Mouse (Mus musculus) retina, postnatal 7 days (tissue): ENCODE measurements around the gene Eps8l2.
A peak's percentile ranks its signal among the peaks of the same experiment; 100 is the strongest.

ENCODE experiments used
- DNase-seq: peaks from one replicate; pipeline ENCODE4 v3.0.0-alpha.2; 2012; ENCODE audit warnings: low read depth, low spot score

Eps8l2 gene

DNA sequence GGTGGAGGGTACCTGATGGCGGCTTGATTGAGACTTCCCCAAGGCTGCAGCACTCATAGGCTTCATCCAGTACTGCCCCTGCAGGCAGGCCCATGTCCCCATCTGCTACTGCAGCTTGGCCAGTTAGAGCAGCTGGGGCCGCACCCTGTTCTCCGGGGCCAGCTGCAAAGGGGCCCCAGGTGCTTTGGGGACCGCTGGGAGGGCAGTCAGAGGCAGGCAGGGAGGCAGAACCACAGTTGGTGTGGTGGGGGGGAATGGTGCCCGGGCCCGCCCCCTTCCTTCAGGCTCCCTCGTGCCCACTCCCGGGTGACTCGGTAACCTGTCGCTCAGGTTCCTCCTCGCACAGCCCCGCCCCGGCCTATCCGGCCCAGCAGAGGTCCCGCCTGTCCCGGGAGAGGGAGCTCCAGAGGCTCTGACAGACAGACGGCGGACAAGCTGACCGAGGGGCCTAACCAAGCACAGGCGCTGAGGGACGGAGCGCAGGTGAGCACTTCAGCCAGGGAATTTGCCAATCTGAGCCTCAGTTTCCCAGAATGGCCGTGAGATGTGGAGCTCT lies at the start of gene Eps8l2:
Eps8l2 (plus strand) TSS at position 305 of the 556 bp plus-strand sequence.
- DNase-seq: no peak

DNA sequence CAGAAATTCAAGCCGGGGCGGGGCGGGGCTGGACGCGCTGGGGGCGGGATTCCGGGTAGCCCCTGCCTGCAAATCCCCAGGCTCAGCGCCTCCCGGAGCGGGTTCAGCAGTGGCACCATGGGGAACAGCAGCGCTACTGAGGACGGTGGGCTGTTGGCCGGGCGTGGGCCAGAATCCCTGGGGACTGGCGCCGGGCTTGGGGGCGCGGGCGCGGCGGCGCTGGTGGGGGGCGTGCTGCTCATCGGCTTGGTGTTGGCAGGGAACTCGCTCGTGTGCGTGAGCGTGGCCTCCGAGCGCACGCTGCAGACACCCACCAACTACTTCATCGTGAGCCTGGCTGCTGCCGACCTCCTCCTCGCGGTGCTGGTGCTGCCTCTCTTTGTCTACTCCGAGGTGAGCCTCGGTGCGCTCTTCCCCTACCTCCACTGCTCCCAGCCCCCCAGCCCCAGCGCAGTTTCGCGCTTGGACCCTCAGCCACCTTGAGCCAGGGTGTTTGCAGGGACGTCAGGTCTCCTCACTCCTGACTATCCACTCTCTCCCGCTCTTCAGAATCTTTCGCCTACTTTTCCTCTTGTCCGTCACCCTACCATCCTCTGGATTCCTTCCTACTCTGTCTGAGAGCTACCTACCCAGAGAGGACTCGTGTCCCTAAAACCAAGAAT lies 46.6 kb upstream of the Eps8l2 start, which contains the start of gene Drd4:
Drd4 (plus strand) TSS at position 86 of the 662 bp plus-strand sequence.
- no peak for DNase-seq

DNA sequence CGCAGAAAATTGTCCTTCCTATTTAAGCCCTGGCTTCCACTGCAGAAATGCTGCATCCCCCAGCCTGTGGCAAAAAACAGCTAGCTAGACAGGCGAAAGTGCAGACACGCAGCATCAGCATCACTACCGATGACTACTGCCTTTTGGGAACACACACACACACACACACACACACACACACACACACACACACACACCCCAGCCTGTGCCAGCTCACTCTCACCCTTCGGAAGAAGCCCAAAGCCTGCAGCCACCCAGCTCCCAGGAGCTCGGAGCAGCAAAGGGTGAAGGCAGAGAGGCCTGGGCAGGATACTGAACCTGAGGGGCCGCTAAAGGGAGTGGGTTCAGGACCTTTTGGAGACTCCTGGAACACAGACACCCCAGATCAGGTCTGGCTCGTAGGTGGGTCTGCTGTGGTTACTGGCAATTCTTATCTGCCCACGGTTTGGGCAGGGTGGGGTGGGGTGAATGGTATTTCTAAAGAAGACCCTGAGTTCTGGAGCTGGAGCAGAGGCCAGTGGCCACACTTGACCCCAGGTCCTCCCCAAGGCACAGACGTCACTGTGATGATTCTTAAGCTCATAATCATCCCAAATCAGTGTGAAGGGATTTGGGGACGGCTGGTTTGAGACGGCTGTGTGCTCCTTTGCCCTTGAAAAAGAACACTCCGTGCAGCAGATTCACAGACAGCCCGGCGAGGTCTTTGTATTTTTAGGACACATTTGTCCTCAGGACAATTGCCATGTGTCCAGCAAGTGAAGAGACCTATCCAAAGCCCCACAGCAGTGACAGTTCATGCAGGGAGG lies 45.9 kb upstream of the Eps8l2 start:
- no peak for DNase-seq

DNA sequence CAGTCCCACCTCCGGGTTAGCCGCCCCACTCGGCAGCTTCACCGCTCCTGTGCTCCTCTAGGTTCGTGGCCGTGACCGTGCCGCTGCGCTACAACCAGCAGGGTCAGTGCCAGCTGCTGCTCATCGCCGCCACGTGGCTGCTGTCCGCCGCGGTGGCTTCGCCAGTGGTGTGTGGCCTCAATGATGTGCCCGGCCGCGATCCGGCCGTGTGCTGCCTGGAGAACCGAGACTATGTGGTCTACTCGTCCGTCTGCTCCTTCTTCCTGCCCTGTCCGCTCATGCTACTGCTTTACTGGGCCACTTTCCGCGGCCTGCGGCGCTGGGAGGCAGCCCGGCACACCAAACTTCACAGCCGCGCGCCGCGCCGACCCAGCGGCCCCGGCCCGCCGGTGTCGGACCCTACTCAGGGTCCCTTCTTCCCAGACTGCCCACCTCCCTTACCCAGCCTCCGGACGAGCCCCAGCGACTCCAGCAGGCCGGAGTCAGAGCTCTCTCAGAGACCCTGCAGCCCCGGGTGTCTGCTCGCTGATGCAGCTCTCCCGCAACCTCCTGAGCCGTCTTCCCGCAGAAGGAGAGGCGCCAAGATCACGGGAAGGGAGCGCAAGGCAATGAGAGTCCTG lies 44.7 kb upstream of the Eps8l2 start:
- DNase-seq: no peak

DNA sequence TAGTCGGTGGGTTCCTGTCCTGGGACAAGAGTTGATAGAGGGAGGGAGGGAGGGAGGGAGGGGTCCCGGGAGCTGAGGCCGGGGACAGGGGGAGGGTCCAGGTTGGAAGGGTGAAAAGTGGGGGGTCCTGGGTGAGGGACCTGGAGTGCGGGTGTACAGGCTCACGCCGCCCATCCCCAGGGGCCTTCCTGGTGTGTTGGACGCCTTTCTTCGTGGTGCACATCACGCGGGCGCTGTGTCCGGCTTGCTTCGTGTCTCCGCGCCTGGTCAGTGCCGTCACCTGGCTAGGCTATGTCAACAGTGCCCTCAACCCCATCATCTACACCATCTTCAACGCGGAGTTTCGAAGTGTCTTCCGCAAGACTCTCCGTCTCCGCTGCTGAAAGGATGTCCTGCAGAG lies 44.2 kb upstream of the Eps8l2 start:
- DNase-seq: no peak

DNA sequence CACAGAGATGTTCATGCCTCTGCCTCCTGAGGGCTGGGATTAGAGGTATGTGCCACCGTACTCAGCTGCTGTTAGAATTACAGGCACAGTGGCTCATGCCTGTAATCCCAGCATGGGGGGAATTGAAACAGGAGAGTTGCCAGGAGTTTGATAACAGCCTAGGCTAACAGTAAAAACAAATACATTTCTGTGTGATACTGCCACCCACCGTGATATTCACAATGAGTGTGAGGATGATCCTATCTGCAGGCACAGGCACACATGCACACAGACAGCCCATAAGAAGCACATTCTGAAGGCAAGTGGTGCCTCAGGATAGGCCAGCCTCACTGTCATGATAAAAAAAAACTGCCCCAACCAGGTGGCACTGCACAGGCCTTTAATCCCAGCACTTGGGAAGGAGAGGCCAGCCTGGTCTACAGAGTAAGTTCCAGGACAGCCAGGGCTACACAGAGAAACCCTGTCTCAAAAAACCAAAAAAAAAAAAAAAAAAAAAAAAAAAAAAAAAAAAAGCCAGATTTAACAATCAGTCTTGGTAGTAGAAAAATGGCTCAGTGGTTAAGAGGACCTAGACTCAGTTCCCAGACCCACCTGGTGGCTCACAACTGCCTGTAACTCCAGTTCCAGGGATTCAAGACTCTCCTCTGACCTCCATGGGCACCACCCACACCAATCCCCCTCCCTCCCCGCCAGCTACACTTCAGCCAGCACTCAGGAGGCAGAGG lies 40.6 kb upstream of the Eps8l2 start:
- DNase-seq: no peak

DNA sequence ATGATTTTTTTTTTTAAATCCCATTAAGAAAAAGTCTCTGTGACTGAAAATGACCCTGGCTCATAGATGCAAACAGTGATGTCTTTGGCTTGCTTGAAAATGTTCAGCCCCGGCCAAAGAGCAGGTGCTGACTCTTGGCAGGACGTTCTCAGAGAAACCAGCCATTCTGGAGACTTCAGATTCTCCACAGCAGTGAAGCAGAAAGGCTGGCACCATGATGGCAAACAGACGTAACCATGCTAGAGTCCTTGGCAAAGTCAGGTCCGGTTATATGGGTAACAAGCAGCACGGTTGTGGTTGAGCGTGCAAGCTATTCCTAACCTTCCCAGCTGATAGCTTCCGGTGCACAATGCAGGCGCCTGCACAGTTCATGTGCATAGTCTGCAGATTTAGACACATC lies 39.5 kb upstream of the Eps8l2 start:
- DNase-seq: no peak

DNA sequence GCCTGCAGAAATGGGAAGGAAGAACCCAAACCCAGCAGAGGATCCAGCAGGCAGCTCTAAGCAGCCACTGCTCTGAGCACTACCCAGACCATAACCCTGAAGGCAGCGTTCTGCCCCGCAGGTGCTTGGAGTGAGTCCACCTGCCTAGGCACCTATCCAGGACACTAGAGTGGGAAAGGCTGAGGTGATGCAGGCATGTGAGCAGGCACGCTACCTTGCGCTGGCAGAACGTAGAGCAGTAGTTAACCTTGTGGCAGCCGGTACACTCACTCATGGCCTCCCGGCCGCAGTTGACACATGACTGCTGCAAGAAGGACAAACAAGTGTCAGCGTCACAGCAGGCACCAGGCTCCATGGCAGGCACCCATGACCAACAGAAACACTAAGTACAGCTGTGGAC lies 37.3 kb upstream of the Eps8l2 start:
- no peak for DNase-seq

DNA sequence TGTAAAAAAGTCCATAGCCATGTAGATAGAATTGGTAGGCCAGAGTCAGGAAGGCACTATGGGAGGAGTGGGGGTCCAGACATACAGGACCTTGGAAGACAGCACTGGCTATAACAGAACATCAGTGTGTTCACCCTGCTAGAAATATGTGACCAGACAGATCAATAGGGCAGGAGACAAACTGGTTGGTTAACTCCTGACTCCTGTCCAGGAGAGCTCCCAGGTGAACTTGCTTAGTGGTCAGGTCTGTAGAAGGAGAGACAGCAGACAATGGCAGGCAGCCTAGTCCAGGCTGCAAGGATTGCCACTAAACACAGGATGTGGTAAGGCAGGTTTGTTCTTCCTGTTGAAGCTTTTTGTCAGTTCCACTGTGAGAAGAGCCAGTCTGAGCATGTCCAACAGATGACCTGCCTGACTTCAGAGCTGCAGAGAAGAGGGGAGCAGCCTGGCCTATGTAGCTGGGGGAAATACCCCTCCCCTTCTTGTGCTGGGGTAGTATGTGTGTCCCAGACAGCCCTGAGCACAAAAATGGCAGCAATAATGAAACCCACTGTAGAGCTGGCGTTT lies 35.9 kb upstream of the Eps8l2 start:
- DNase-seq: no peak

DNA sequence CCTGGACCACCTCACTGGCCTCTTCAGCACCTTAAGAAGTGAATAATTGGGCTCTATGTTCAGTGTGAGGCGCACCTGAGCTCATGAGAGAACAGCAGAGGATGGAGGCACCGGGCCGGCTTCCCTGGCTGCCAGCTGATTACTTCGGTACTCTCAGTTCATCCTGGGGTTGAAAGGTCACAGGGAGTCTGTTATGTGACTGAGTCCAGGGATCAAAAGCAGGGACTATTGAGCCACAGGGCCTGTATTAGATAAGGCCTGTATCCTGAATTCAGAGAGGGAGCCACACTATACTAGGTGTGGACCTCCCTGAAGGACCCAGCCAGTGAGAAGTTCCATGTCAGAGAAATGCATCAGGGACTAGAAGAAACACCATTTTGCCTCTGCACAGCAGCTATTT lies 34.1 kb upstream of the Eps8l2 start:
- no peak for DNase-seq

DNA sequence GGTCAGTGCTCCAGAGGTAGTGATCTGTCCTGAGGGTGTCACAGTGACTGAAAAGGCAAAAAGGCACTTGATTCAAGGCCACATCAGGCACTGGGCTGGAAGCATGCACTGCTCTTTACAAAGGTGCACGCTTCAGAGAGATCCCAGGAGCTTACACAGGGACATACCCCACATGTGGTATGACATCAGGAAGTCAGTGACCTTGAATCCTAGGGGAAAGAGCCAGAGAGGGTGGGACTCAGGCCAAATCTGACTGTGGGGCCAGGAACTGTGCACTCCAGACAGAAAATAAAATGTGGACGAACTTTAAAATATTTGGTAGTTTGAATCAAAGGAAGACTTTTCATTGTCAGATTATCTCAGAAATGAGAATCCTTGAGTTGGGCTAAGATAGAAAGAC lies 24.3 kb upstream of the Eps8l2 start:
- DNase-seq: no peak

DNA sequence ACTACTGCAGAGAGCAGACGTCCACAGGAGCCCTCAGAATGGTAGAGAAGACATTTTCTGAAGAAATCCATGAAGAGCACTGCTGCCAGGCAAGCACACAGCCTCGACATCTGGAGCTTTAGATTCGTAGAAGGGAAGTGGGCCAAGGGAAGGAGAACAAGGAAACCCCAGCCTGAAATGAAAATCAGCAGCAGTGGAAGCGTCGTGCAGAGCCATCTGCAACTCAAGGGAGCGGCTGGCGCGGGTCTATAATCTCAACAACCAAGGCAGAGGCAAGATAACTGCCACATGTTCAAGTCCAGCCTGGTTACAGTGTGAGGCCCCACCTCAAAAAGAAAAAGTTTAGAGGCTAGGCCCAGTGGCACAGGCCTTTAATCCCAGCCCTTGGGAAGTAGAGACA lies 23.6 kb upstream of the Eps8l2 start:
- no peak for DNase-seq

DNA sequence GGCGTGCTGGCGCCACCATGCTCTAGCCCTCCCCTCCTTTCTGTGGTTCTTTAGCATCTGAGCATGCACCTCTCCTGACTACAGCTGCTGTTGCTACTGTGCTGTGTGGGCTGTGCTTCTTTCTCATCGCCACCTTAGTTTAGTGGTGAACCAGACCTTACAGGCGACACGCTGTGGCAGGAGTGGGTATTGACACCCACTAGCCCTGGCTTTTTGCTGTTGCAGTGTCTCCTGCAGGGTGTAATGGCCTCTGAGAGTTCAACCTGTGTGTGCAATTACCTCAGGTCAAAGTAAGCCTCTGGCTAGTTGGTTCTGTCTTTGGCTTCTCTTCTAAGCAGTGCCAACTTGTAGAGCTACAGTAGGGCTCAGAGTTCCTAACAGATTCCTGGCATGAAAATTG lies 22.7 kb upstream of the Eps8l2 start:
- DNase-seq: no peak

DNA sequence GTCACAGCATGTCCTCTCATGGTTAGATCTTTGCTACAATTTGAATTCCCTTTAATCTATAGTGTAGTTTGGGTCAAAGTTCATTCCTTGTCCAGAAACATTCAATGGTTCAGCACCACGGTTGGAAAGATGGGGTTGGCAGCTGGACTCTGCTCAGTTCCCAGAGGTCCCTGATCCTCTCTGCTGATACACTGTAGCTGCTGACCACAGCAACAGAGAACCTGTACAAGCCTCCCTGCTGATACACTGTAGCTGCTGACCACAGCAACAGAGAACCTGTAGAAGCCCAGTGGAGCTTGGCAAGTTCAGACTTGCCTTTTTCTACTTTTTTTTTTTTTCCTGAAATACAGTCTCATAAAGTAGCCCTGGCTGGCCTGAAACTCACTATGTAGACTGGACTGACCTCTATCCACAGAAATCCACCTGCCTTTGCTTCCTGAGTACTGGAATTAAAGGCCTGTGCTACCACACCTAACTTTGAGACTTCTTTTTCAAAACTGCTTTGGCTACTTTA lies 21.0 kb upstream of the Eps8l2 start:
- no peak for DNase-seq

DNA sequence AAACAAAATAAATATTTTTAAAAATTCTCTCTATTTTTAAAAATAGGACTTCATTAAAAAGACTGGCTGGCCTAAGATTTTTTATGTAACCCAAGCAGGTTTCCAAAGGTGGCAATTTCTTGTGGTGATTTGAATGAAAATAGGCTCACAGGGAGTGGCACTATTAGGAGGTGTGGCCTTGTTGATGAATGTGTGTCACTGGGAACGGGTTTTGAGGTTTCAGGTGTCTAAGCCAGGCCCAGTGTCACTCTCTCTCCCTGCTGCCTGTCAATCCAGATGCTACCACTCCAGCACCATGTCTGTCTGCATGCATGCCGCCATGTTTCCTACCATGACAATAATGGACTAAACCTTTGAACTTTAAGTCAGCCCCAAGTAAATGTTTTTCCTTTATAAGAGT lies 19.2 kb upstream of the Eps8l2 start:
- no peak for DNase-seq

DNA sequence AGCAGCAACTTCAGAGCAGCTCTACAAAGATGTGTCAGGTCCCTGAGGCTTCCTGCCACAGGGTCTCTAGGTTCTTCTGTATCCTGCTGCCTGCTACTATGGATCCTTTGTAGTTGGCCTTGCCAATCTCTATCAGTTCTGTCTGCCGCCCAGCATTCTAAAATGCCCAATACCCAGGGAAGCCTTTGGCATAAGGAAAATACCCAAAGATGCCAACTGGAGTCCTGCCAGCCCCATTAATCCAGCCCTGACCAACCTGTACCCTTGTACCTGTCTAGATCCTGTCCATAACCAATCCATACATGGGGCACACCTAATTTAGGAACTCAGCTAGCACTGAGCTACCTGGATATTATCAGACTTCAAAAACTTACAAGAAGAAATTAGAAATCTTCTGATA lies 14.0 kb upstream of the Eps8l2 start:
- no peak for DNase-seq

DNA sequence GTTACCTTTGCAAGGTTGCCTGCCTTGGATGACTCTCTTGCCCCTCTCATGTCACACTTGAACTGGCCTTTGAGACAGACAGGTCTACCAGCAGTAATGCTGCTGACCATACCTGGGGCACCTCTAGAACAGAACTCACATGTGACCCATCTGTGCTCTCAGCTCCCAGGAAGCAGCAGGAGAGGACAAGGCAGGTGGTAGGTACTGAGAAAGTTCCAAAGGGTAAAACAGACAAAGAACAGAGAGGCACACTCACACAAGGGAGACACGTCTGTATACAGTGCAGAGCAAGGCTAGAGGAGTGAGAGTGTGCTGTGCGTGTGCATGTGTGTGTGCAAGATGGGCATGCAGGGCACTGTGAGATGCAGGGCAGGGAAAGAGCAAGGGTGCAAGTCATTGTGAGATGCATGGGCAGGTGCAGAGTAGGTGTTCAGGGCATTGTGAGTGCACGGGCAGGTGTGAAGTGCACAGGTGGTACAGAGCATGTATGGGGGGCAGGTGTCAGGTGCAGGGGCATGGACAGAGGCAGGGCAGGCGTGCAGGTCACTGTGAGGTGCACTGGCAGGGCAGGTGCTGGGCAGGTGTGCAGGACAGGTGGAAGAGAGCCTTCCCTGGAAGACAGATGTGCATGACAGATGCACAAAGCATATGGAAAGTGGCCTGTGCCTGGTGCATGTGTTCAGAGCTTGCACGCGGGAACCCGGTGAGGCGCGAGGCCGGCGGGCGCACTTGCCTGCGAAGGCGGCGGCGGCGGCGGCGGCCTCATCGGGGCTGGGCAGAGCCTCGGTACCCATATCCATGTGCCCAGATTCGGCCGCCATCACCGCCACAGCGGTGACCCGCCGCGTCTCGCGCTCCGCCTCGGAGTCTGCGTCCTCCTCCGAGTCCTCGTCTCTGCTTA lies 11.9 kb upstream of the Eps8l2 start:
- DNase-seq: peak; percentile 13

DNA sequence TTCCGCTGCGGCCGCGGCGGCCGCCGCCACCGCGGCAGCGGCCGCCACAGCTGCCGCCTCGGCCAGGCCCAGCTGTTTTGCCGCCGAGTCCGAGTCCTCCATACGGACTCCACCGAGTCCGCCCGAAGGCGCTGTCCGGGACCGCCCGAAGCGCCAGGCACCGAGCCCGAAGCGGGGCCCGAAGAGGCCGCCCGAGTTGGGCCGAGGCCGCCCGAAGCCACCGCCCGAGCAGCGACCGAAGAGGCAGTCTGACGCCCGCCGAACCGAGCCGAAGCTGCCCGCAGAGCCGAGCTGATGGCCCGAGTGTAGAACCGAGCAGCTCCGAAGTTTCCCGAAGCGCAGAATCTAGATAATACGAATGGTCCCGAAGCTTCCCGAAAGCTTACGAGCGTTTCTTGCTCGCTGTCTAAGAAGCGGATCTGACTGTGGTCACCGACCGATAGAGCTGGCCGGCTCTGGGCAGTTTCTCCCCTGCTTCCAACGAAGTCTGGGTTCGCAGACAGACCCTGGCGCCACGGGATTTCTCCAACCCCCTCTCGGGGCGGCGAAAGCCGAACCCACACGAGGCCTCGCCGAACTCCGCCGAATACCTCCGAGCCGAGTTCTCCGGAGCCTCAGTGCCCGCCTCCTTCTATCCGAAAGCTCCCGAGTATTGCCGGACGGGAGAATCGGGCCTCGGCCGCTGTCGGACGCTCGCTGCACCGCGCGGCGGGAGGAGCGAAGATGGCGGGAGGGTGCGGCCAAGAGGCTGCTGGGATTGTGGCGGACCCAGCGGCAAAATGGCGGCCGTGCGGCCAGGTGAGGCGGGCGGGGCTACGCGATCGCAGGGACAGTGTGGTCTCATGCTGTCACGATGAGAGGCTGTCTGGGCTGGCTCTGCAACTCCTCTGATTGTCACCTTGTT lies 11.0 kb upstream of the Eps8l2 start, which contains the start of the genes Deaf1 and Tmem80:
Deaf1 (minus strand) TSS at position 222 of the 904 bp plus-strand sequence.
Tmem80 (plus strand) TSS at position 271 of the 904 bp plus-strand sequence.
- peak; percentile 96 for DNase-seq
